Mouse (Mus musculus): ENCODE measurements around the gene Dnajc27. TPM values are rescaled to one million over a fixed set of nuclear protein-coding genes. Genes with fewer than 3 reads are reported as not detected.

The Dnajc27 gene
- total RNA-seq (2021) = 4.9 and 6.0 TPM in 2 replicates
- long read RNA-seq, experiment 1, full-length matches to known transcripts = 3 of 6 reads
- long read RNA-seq, experiment 1, partial matches to known transcripts = 0 of 6 reads
- long read RNA-seq, experiment 1, other reads (novel, unspliced or antisense) = 3 of 6 reads
- long read RNA-seq, experiment 2, full-length matches to known transcripts = 2 of 8 reads
- long read RNA-seq, experiment 2, partial matches to known transcripts = 0 of 8 reads
- long read RNA-seq, experiment 2, other reads (novel, unspliced or antisense) = 6 of 8 reads

DNA sequence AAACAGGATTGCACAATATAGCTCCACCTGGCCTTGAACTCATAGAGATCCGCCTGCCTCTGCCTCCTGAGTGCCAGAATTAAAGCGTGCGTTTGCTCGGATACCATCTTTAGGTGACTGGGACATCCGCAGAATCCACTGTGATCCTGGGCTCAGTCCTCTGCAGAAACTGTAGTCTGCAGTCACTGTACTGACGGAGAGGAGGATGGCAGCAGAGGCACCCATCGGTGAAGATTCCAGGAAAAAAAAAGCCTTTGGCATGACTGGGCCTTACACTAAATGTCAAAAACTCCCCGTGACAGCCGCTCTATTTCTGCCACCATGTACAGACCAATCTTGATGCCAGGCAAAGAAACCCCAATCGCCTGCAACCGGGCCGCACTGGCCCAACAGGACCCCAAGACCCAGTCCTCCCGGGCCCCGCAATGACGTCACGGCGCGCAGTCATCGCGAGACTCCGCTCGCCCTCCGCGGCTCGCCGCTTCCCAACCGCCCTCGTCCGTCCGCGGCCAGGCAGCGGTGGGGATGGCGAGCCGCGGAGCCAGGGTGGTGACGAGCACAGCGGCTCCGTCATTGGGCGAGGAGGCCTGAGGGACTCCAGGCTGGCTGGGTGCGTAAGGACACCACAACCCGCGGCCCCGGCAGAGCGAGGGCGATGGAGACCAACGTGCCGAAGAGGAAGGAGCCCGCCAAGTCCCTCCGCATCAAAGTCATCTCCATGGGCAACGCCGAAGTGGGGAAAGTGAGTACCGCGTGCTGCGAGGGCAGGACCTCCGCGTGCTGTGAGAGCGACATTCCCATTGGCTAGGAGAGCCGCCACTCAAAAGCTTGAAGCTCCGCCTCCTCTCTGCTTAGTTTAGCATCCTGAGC is at the start of gene Dnajc27:
Dnajc27 (plus strand) TSS at position 452 of the 870 bp plus-strand sequence.
- DNase-seq = peak; percentile 95

DNA sequence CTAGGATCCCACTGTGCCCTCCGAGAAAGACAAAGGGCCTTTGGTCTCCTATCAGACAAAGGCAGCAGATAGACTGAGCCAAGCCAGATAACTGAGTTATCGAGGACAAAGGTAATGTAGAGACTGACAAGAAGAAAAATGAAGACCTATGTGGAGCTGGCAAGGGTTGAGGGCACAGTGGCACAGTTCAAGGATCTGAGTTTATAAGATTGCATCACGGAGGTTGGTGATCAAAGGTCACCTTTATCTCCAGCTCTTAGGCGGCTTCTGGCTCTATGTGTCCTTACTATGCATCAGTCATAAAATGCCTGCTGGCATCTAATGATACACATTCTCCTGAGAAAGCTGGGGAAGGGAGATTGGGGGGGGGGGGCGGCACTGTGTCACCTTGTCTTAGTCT is 46.2 kb upstream of the Dnajc27 start:
- no peak for DNase-seq

DNA sequence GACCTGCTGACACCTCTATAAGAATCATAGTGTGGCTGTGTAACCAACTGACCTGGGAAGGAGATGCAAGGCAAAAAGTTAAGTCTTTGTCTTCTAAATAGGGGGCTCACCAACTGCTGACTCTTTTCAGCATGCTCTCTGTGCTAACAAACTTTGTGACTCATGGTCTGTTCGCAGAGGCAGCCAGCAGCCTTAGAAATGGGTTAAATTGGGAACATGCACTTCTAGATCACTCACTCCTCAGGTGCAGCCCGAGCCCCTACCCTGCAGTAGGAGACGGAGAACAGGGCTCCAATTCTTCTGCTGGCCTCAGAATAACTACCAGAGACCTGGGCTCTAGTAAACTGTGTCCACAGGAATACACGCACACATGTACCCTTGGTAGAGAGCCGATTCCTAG is 44.9 kb upstream of the Dnajc27 start:
- DNase-seq = no peak

DNA sequence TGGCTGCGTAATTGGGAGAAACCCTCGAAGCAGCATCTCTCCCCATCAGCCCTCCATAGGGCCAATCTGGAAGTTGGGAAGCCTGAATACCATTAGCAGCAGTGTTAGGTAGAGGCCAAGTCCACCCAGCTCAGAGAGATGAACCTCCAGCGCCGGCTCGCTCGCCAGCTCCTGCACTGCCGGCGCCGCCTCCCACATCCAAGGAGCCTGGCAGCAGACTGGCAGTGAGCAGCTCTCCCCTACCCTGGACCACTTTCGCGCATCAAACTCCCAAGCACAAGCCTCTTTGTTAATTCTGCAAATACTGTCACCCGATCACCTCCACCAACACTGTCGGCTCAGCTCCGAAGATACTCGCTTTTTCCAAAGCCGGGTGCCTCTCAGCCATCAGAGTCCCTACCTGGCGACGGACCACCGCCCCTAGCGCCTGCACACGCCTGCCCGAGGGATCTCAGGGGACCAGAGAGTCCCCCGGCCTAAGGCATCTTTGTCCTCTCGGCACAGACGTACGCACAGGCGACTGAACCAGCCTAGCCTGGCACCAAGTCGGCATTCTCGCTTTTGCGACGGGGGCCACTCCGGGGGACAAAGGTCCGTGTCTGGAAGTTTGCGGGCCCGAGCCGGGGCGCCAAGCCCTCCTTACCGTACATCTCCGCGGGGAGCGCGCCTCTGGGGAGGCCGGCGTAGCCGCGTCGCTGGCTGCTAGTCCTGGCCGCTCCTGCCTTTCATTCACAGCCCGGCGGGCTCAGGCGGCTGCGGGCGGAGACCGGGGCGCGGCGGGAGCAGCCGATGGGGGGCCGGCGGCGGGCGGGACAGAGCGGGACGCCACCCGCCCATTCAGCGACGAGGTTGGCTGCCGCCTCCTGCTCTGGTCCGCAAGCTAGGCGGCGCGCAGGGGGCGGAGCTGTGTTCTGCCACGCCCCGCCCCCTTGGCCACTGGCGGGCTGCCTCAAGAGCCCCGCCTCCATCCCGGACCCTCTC is 44.0 kb upstream of the Dnajc27 start, which contains the start of gene Efr3b:
Efr3b (minus strand) TSS at position 855 of the 981 bp plus-strand sequence.
- DNase-seq = peak; percentile 84

DNA sequence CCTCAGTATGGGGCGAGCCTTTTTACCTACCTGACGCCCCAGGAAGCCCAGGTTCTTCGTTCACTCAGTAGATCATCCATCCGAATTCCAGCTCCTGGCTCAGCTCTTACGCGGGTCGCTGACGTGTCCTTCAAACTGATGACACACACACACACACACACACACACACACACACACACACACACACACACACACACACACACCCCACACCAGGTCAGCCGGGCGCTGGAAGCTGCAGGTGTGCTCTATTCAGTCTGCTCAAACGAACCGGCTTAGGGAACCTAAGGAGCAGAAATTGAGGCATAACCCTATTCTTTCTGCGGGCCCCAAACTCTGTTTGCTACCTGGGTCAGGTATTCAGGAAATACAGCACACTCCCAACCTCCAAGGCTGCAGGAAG is 43.3 kb upstream of the Dnajc27 start:
- DNase-seq = no peak

DNA sequence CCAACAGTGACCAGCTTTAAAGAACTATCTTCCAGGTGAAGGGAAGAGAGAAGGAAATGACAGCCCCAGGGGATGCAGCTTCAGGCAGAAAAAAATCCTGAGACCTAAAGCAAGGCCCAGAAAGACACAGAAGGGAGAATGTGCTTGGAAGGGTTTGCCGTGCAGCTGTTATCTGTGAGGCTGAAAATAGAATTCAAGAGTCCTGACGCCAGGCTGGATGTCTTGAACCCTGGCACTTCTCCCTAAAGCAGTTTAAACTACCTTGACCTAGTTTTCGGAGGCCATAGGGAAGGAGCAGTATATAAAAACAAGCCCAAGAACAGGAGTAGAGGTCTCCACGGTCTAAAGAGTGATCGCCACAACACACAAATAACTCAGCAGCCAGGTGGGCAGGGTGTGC is 40.0 kb upstream of the Dnajc27 start:
- no peak for DNase-seq

DNA sequence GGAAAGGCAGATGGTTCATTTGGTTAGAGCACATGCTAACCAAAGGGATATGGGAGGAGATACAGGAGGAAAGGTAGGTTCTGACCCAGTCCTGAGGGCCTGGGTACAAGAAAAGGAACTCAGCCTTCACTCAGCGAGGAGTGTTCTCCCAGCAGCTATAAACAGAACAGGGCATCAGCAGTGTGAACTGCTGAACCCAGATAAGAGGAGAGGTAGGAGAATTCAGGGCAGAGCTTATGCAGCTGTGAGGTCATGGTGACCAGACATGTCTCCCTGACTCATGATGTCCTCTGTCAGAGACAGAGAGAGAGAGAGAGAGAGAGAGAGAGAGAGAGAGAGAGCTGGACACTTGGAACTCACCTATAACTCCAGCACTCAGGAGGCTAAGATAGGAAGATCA is 36.4 kb upstream of the Dnajc27 start:
- DNase-seq = no peak

DNA sequence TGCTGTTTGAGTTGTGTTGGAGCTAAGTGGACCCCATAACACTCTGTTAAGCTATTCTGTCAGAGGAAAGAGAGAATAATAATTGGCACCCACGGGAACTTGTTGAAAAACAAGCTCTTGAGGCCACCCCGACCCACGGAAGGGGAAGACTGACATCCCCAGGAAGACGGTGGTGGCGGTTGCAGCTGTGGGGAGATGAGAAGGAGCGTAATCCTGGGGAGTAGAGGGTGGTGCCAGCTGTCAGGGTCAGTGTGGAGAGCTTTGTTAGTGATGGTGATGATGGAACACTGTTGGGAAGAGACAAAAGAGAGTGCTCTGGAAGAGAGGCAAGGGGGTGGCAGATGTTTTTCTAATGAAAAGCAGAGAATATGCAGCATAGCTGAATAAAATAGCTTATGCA is 34.4 kb upstream of the Dnajc27 start:
- no peak for DNase-seq

DNA sequence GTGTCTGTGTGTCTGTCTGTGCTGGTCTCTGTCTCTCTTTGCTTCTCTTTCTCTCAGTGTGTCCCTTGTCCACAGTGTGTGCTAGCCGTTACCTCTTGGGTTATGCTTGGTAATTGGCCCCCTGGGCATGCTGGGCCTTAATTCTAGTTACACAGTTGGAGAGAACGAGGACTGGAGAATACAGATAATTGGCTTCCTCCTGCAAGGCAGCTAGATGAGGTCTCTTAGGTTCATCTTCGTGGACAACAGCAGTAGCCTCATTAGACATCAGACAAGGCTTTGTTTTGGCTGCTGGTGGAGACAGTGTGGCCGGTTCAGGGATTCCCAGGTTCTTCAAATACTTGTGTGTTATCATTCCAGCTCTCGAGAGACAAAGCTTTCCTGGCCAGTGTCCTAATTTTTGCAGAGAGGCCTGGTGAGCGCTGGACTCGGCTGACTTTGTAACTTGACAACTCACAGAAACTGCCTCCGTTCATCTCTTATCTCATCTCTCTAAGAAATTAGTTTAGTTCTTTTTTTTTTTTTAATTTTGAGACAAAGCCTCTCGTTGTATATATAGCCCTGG is 31.4 kb upstream of the Dnajc27 start:
- no peak for DNase-seq

DNA sequence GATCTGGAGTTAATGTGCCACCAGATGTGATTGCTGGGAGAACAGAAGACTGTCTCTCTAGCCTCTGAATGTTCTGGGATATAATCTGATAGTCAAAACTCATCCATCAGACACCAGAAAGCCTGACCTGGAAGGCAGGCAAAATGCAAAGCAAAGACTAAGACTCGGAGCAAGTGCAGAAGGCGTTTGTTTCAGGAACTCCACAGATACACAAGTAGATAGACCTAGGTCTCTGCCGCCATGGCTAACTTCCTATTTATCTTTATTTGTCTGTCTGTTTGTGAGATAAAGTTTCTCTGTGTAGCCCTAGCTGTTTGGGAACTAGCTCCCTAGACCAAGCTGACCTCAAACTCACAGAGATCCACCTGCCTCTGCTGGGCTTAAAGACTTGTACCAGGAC is 28.7 kb upstream of the Dnajc27 start:
- no peak for DNase-seq

DNA sequence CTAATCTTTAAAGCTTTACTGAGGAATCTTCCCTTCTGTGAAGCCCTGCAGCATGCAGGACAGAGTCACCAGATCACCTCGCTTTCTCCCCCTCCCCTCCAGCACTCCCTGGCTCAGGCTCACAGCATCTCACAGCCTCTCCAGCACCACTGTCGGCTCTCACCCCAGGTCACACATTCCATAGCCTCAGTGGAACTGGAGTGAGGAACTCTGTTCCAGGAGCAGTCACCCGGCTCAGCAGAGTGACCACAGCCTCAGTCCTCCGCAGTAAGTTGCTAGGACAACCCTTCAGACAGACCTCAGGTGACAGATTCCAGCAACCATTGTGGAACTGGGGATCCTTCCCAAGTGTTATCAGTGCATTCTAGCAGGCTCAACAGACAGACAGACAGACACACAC is 27.5 kb upstream of the Dnajc27 start:
- DNase-seq = no peak

DNA sequence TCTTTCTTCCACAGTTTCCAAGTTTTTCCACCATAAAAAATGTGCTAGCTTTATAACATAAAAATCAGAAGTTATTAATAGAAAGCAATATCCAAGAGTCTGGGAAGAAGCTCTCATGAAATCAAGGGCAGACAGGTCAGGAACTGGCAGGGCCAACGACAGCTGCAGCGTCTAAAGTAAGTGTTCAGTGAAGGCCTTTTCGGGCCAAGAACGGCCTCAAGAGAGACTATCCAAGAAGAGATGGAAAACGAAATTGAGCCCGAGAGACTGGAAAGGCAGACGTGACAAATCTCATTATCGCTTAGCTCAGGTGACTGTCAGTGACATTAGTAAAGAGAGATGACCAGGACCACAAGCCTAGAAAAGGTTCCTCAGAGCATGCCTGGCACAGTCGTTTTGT is 24.1 kb upstream of the Dnajc27 start:
- no peak for DNase-seq

DNA sequence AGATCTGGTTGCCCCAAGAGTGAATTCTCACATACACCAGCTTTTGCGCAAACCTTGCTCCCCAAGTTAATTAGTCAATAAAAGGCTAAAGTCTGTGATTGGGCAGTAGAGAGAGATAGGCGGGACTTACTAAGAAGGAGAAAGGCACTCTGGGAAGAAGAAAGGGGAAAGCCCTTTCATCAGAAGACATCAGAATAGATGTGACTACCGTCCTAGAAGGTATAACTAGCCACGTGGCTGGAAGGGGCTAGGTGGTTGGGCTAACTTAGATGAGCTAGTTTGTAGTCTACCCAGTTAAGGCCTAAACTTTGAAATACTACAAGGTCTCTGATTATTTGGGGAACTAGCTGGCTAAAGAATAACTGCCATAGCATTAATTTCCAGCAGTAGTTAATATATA is 22.7 kb upstream of the Dnajc27 start:
- DNase-seq = no peak

DNA sequence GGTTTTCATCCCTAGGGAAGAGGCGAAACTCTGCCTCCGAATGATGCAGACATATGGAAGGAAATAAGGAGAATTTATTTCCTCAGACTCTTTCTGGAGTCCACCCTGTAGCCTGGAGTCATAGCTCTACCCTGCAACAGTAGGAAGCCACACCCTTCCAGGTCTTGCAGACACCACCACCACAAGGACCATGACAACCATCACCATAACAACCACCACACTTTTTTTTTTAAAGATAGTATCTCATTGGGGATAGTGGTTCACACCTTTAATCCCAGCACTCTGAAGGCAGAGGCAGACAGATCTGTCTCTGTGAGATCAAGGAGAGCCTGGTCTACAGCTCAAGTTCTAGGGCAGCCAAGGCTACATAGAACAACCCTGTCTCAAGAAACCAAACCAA is 16.9 kb upstream of the Dnajc27 start:
- no peak for DNase-seq

DNA sequence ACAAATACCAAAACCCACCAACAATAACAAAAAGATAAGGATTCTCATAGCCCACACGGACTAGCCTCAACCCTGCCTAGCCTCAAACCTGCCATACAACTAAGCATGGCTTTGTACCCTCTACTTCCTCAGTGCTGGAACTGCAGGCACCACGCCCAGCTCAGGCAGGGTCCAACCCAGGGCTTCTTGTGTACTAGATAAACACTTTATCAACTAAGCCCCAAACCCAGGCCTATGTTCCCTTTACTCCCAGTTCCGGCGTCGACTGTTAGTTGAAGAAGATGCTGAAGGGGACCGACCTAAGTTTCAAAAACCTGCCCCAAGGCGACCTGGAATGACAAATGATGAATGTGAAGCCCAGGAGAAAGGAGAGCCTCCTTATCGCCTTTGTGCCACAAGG is 16.4 kb upstream of the Dnajc27 start:
- DNase-seq = no peak

DNA sequence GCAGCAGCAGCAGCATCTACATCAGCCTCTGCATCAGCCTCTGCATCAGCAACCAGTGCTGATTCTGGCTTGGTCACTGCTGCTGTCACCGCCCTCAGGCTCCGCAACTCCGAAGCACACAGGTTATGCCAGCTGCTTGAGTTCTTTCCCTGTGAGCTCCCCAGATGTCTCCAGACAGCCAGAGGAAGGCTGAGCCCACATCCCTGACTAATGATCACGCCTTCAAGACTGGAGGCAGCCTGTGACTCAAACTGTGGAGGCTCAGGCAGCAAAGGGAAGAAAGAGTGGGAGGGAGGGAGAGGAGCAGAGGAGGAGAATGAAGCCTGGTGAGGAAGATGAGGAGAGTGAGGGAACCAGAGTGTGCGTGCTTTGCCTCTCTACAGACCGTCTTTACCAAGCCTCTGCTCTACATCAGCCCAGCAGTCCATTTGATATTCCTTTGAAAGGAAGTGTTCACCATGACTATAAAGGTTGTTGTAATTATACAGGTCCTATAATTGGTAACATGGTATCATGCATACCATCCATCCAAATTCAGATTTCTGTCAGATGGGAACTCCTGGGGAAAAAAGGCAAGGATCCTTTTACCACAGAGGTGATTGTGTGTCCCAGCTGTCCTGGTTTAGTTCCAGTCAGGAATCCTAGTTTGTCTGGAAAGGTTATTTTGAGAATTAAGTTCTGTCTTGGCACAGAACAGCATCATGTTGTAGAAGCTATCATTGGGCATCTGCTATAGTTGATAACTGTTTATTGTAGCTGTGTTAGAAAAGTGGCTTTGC is 15.5 kb upstream of the Dnajc27 start:
- no peak for DNase-seq

DNA sequence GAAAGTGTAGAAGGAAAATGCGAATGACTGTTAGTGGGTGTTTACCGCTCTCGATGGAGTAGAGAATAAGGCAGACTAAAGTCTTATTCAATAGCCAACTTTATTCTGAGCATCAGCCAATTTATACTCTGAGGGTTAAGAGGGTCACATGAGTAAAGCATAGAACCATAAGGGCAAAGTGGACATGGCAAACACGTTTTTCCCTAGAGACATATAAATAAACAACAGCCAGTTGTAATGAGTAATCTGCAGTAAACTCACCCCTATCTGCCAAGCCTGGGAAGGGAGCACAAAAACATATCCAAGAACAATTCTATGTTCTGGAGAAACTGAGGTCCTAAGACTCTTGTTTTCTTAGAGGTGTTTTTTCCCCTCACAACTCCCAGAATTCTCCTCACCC is 13.8 kb upstream of the Dnajc27 start:
- DNase-seq = no peak

DNA sequence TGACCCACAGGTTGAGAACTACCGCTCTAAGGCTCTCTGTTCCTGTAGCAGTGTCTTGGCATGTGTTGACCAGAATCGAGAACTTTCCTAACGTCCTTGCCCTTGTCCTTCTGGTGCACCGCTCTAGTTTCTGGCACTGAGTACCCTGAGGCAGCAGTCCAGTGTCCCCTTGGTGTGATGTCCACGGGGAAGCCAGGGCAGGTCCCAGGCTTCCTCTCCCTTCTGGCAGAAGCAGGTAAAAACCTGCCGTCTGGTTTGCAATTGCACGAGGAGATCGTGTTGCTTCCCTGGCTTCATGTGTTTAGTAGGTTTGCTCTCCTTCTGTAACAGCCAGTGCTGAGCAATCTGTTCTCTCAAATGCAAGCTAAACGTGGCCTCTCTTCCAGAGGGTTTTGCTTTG is 10.7 kb upstream of the Dnajc27 start:
- DNase-seq = peak; percentile 14

DNA sequence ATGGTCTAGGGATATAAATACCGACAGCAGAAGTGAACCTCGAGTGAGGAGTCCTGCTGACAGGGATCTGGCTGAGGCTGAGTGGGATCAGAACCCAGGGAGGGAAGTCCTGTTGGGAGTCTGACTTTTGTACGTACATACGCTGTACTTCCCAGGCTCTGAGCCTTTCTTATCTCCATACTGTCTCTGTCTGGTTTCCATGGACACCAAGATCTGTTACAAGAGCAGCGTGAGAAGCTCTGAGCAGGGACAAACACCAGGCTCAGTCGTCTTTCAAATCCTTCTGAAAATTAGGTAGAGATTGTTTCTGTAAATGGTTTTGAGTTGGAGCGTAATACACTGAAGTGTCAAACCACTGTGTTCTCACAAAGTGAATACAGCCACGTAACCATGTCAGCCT is 7.0 kb upstream of the Dnajc27 start:
- no peak for DNase-seq

DNA sequence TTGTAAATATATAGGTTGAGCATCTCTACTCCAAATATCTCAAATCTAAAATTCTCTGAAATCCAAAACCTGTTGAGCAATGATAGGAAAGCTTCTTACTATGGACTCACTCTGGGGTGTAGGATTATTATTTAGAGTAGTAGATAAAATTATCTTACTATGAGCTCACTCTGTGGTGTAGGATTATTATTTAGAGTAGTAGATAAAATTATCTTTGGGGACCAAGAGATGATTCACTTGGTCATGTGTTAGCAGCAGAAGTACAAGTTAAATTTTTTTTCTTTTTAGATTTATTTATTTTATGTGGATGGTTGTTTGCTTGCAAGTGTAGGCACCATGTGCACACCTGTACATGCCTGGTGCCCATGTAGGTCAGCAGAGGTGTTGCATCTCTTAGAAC is 6.0 kb upstream of the Dnajc27 start:
- DNase-seq = no peak

DNA sequence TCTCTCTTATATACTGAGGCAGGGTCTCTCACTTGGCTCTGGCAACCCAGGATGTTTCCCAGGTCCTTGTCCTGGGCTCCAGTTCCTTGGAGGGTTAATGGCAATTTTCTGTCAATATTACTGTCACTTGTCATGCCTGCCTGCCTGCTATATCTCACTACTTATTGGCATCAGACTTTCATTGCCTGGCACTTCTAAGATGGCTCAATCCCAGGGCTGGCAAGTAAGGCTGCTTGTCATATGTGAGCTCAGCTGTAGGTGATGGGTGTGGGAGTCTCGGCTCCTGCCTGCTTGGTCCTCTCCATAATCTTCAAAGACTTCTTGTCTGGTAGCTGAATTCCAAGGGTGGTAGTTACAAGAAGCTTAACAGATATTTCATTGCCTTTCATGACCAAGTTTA is 4.3 kb upstream of the Dnajc27 start:
- no peak for DNase-seq

Data from adrenal gland, postnatal 14 days (tissue).